Comparison of ENCODE assay signal across 26 mouse cellular contexts in genomic region chr14:11988975-11989374, GRCm38 (mm10).
DNase-seq lines count a peak whose midpoint lies in the region; ATAC-seq and TF ChIP-seq lines count a peak whose summit lies in the region.
"Had no signal": no experiment of that assay in that cellular context is flagged by ENCODE, and none has a peak within 500 bp of the region (broad histone marks: within the 10 kb centered on the region; RNA-seq: fewer than 3 reads in every experiment).

No protein-coding gene starts in this region.

- intact Hi-C loops in gastrocnemius, adult 2 months (cut with DNase I) = no loop called here
- intact Hi-C loops in gastrocnemius, postnatal 14 days (cut with DNase I; ENCODE audit: low total_unique reads) = no loop called here

- no peaks in the 10 kb centered on the region for H3K27me3 ChIP-seq in hindbrain, postnatal 0 days (ENCODE audit: insufficient read depth, low read length)
- no peaks in the 10 kb centered on the region for H3K27me3 ChIP-seq in hindbrain, embryonic 16.5 days (replicated peaks; ENCODE audit: control insufficient read depth, insufficient read depth, low read length)
- H3K27me3 ChIP-seq in limb, embryonic 13.5 days = no peaks in the 10 kb centered on the region
- no peaks in the 10 kb centered on the region for H3K27me3 ChIP-seq in limb, embryonic 10.5 days (ENCODE audit: low read depth, poor library complexity, severe bottlenecking)
- H3K27me3 ChIP-seq: embryonic facial prominence, embryonic 15.5 days; heart, embryonic 13.5 days; intestine, embryonic 15.5 days had no signal

- 42% methylated on average over 2 of the region's 2 CpGs for WGBS in hindbrain, postnatal 0 days
- WGBS in hindbrain, embryonic 16.5 days = 56% methylated on average over 2 of the region's 2 CpGs
- 54% methylated on average over 2 of the region's 2 CpGs for WGBS in limb, embryonic 13.5 days
- WGBS in limb, embryonic 10.5 days = 84% methylated on average over 2 of the region's 2 CpGs

- H3K27ac ChIP-seq in gastrocnemius, adult 2 months = peak overlapping the region; percentile 16; the same call in 1 of the 2 replicates
- peak overlapping the region; percentile 29; the same call in 1 of the 2 replicates for H3K27ac ChIP-seq in hindbrain, postnatal 0 days
- H3K27ac ChIP-seq in hindbrain, embryonic 16.5 days (ENCODE audit: low read depth, low read length) = no peak overlapping the region
- no peak overlapping the region for H3K27ac ChIP-seq in limb, embryonic 13.5 days
- no peak overlapping the region for H3K27ac ChIP-seq in limb, embryonic 10.5 days
- H3K27ac ChIP-seq: embryonic facial prominence, embryonic 15.5 days; heart, embryonic 13.5 days; hindbrain, embryonic 14.5 days; intestine, embryonic 15.5 days had no signal

- ATAC-seq in hindbrain, postnatal 0 days = no peak
- ATAC-seq in hindbrain, embryonic 16.5 days = no peak
- no peak for ATAC-seq in limb, embryonic 13.5 days (ENCODE audit: low FRiP score, low read depth)
- no peak for ATAC-seq in activated CD4-positive, CD25-positive, alpha-beta regulatory T cell, adult 4 months
- ATAC-seq: CD4-positive, CD25-positive, alpha-beta regulatory T cell, adult 4 months; forebrain, embryonic 14.5 days; forebrain, postnatal 0 days; intestine, embryonic 15.5 days had no signal

- TF ChIP-seq CTCF in gastrocnemius, adult 2 months (IDR thresholded peaks at IDR 0.05) = no peak
- no peak for TF ChIP-seq CTCF in hindbrain, postnatal 0 days (IDR thresholded peaks at IDR 0.05; ENCODE audit: low read depth)

- no peak overlapping the region for H3K4me3 ChIP-seq in gastrocnemius, adult 2 months
- H3K4me3 ChIP-seq in hindbrain, postnatal 0 days (ENCODE audit: low read length) = no peak overlapping the region
- no peak overlapping the region for H3K4me3 ChIP-seq in hindbrain, embryonic 16.5 days (ENCODE audit: low read length)
- no peak overlapping the region for H3K4me3 ChIP-seq in limb, embryonic 13.5 days
- H3K4me3 ChIP-seq in limb, embryonic 10.5 days = no peak overlapping the region
- H3K4me3 ChIP-seq: embryonic facial prominence, embryonic 15.5 days; heart, embryonic 13.5 days; intestine, embryonic 15.5 days had no signal

- H3K9ac ChIP-seq in hindbrain, postnatal 0 days (replicated peaks; ENCODE audit: low read length) = no peak overlapping the region
- H3K9ac ChIP-seq in hindbrain, embryonic 16.5 days (ENCODE audit: low read depth, low read length) = no peak overlapping the region
- peak overlapping the region; percentile 8; the same call in 1 of the 2 replicates for H3K9ac ChIP-seq in limb, embryonic 13.5 days
- H3K9ac ChIP-seq: embryonic facial prominence, embryonic 15.5 days; forebrain, postnatal 0 days; heart, embryonic 13.5 days; hindbrain, embryonic 14.5 days; intestine, embryonic 15.5 days had no signal

- H3K36me3 ChIP-seq in hindbrain, postnatal 0 days (ENCODE audit: insufficient read depth, low read length) = no peaks in the 10 kb centered on the region
- no peaks in the 10 kb centered on the region for H3K36me3 ChIP-seq in hindbrain, embryonic 16.5 days (ENCODE audit: control insufficient read depth, insufficient read depth, low read length)
- no peaks in the 10 kb centered on the region for H3K36me3 ChIP-seq in limb, embryonic 13.5 days
- H3K36me3 ChIP-seq in limb, embryonic 10.5 days = no peaks in the 10 kb centered on the region
- H3K36me3 ChIP-seq: embryonic facial prominence, embryonic 15.5 days; heart, embryonic 13.5 days; intestine, embryonic 15.5 days had no signal

- H3K4me1 ChIP-seq in hindbrain, postnatal 0 days (ENCODE audit: insufficient read depth, low read length) = no peaks in the 10 kb centered on the region
- H3K4me1 ChIP-seq in hindbrain, embryonic 16.5 days (ENCODE audit: control insufficient read depth, insufficient read depth, low read depth, low read length) = no peaks in the 10 kb centered on the region
- H3K4me1 ChIP-seq in limb, embryonic 13.5 days = peaks cover 9% of the 10 kb centered on the region
- H3K4me1 ChIP-seq in limb, embryonic 10.5 days = no peaks in the 10 kb centered on the region
- H3K4me1 ChIP-seq: intestine, embryonic 15.5 days had no signal

- no peaks in the 10 kb centered on the region for H3K9me3 ChIP-seq in hindbrain, postnatal 0 days (ENCODE audit: low read length)
- H3K9me3 ChIP-seq in hindbrain, embryonic 16.5 days (ENCODE audit: control insufficient read depth, low read length) = no peaks in the 10 kb centered on the region
- H3K9me3 ChIP-seq in limb, embryonic 13.5 days = no peaks in the 10 kb centered on the region
- H3K9me3 ChIP-seq in limb, embryonic 10.5 days (replicated peaks) = no peaks in the 10 kb centered on the region
- H3K9me3 ChIP-seq: embryonic facial prominence, embryonic 15.5 days; heart, embryonic 13.5 days; intestine, embryonic 15.5 days had no signal

- no peak for DNase-seq in gastrocnemius, adult 2 months
- no peak for DNase-seq in gastrocnemius, postnatal 14 days
- DNase-seq in hindbrain, postnatal 0 days (ENCODE audit: low spot score) = no peak
- no peak for DNase-seq in limb, embryonic 10.5 days (ENCODE audit: low spot score)
- DNase-seq in brain, adult 2 months (ENCODE audit: low read depth, low spot score) = peak; percentile 29
- DNase-seq: adrenal gland, adult 2 months; adrenal gland, postnatal 14 days; cerebellum, adult 11-12 months; cerebellum, adult 8-10 months; cerebellum, postnatal 10 days; cerebellum, postnatal 36 days; embryo, embryonic 11 days; forebrain, postnatal 0 days; gastrocnemius, postnatal 25 days; heart, postnatal 14 days; heart, postnatal 4 days; kidney, adult 11 months had no signal

- no peak overlapping the region for H3K4me2 ChIP-seq in hindbrain, postnatal 0 days (ENCODE audit: low read depth, low read length)
- no peak overlapping the region for H3K4me2 ChIP-seq in hindbrain, embryonic 16.5 days (ENCODE audit: low read length)
- no peak overlapping the region for H3K4me2 ChIP-seq in limb, embryonic 13.5 days (replicated peaks)
- H3K4me2 ChIP-seq: embryonic facial prominence, embryonic 15.5 days; heart, embryonic 13.5 days; hindbrain, embryonic 14.5 days; intestine, embryonic 15.5 days had no signal

Comparison
In these comparisons a context has a peak if more than half of its experiments do, and no peak if none do; other contexts are left out.
1. H3K27ac ChIP-seq: peak in gastrocnemius, adult 2 months (single experiment) and hindbrain, postnatal 0 days (single experiment); none in hindbrain, embryonic 16.5 days (single experiment), limb, embryonic 13.5 days (single experiment) and limb, embryonic 10.5 days (single experiment).